Mouse (Mus musculus) limb, embryonic 10.5 days (tissue): ENCODE measurements at regions not wholly inside any gene's neighbourhood (a gene's known extent, or its start where the extent isn't known, plus 50 kb on each side); places are given as distances from the start of the nearest gene placed in this dataset.

Source experiments
- DNase-seq: peaks from one replicate; pipeline ENCODE4 v3.0.0-alpha.2; 2017; ENCODE audit warnings: low spot score
- H3K27ac ChIP-seq: fragments of 300-500 bp; sonication (generic); 2 replicates; pipeline ENCODE4 v1.5.1; 2016; ENCODE audit warnings: mild to moderate bottlenecking
- H3K27me3 ChIP-seq: fragments of 300-500 bp; sonication (generic); 2 replicates; pipeline ENCODE4 v1.6.1; 2016; ENCODE audit warnings: low read depth, mild to moderate bottlenecking; ENCODE audit not compliant: poor library complexity, severe bottlenecking
- H3K36me3 ChIP-seq: fragments of 300-500 bp; sonication (generic); 2 replicates; pipeline ENCODE4 v1.6.1; 2016; ENCODE audit warnings: mild to moderate bottlenecking, moderate library complexity
- H3K4me1 ChIP-seq: fragments of 300-500 bp; sonication (generic); 2 replicates; pipeline ENCODE4 v1.6.1; 2016
- H3K4me3 ChIP-seq: fragments of 300-500 bp; sonication (generic); 2 replicates; pipeline ENCODE4 v1.5.1; 2016; ENCODE audit warnings: mild to moderate bottlenecking, moderate library complexity
- H3K9me3 ChIP-seq: fragments of 300-500 bp; sonication (generic); replicated peaks from 2 replicates; pipeline ENCODE4 v1.6.1; 2016; ENCODE audit warnings: mild to moderate bottlenecking
- WGBS: fragments of 180-500 bp; shearing (Covaris S2); methylation state at CpG from one replicate; pipeline ENCODE4 v1.1.7; 2016; 5-methylcytosine and 5-hydroxymethylcytosine counted together

GRCm38 (mm10) chr13:51328131-51328970, 80.1 kb upstream of the S1pr3 start:
- Histone ChIP-seq H3K9me3 (no peaks in the 10 kb centered on the region), H3K27me3 (no peaks in the 10 kb centered on the region), H3K27ac (peak overlapping the region; percentile 77), H3K4me1 (peaks cover 58% of the 10 kb centered on the region), H3K4me3 (no peak overlapping the region), H3K36me3 (no peaks in the 10 kb centered on the region)
- 47% methylated on average over 15 of the region's 15 CpGs for WGBS
- peak; percentile 41 for DNase-seq

DNA sequence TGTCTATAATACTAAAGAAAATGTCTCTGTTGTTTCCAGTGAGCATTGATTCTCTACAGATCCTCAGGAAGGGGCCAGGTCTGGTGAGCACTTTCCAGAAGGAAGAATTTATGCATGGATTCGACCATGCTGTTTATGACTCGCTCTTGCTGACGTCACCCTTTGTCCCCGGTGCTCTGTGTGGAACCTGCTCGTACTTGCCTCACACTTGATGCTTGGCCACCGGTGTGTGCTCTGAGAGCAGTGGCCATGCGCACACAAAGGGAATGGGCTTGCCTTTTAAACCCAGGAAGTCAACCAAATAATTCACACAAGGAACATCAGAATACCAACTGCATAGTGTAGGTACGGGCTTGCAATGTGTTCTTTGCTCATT, 79.5 kb upstream of the S1pr3 start:
- DNase-seq: no peak
- peaks cover 52% of the 10 kb centered on the region for H3K4me1 ChIP-seq
- WGBS: 81% methylated on average over 8 of the region's 8 CpGs

GRCm38 (mm10) chr13:51329717-51330116, 78.7 kb upstream of the S1pr3 start:
- peaks cover 44% of the 10 kb centered on the region for H3K4me1 ChIP-seq
- DNase-seq: no peak
- H3K36me3 ChIP-seq: no peaks in the 10 kb centered on the region
- no peaks in the 10 kb centered on the region for H3K9me3 ChIP-seq
- H3K4me3 ChIP-seq: no peak overlapping the region
- H3K27ac ChIP-seq: peak overlapping the region; percentile 77
- H3K27me3 ChIP-seq: no peaks in the 10 kb centered on the region

More for the DNA sequence above, 79.5 kb upstream of the S1pr3 start:
- Histone ChIP-seq H3K36me3 (no peaks in the 10 kb centered on the region), H3K4me3 (no peak overlapping the region), H3K9me3 (no peaks in the 10 kb centered on the region), H3K27me3 (no peaks in the 10 kb centered on the region), H3K27ac (peak overlapping the region; percentile 77; the same call in 1 of the 2 replicates)

- no peaks in the 10 kb centered on the region for H3K27me3 ChIP-seq
- no peaks in the 10 kb centered on the region for H3K36me3 ChIP-seq
- WGBS: 86% methylated on average over 7 of the region's 7 CpGs
- H3K4me1 ChIP-seq: peaks cover 28% of the 10 kb centered on the region
- no peak for DNase-seq
- no peak overlapping the region for H3K4me3 ChIP-seq
- no peaks in the 10 kb centered on the region for H3K9me3 ChIP-seq
- no peak overlapping the region for H3K27ac ChIP-seq
Measured at GRCm38 (mm10) chr13:51332271-51332670, 76.2 kb upstream of the S1pr3 start.

GRCm38 (mm10) chr13:51333481-51333880, 75.0 kb upstream of the S1pr3 start:
- no peak overlapping the region for H3K27ac ChIP-seq
- H3K27me3 ChIP-seq: no peaks in the 10 kb centered on the region
- DNase-seq: no peak
- WGBS: 93% methylated on average over 5 of the region's 5 CpGs
- H3K4me3 ChIP-seq: no peak overlapping the region
- peaks cover 17% of the 10 kb centered on the region for H3K4me1 ChIP-seq
- no peaks in the 10 kb centered on the region for H3K36me3 ChIP-seq
- H3K9me3 ChIP-seq: no peaks in the 10 kb centered on the region

DNA sequence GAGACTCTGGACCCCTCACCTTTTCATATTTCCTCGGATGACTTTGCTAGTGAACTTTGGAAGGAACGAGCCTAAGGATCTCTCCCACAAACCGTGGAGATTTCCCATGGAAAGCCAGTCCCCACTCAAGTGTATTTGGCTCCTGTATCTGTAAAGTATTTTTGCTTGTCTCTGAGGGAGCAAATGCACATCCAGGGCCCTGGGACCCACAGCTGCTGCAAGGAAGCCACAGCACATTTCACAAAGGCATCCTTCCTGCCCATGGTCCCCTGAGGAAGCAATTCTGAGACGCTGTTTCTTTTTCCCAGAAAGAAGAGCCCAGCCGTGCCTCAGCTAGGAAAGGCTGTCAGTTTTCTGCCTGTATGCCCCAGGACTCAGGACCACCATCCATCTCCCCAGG, 71.7 kb upstream of the S1pr3 start:
- Histone ChIP-seq H3K4me3 (no peak overlapping the region), H3K9me3 (no peaks in the 10 kb centered on the region), H3K4me1 (no peaks in the 10 kb centered on the region), H3K36me3 (no peaks in the 10 kb centered on the region), H3K27ac (0 out of 2 replicates have a peak overlapping the region, but pooled peaks have one; percentile 26), H3K27me3 (no peaks in the 10 kb centered on the region)
- no peak for DNase-seq
- 79% methylated on average over 5 of the region's 5 CpGs for WGBS

DNA sequence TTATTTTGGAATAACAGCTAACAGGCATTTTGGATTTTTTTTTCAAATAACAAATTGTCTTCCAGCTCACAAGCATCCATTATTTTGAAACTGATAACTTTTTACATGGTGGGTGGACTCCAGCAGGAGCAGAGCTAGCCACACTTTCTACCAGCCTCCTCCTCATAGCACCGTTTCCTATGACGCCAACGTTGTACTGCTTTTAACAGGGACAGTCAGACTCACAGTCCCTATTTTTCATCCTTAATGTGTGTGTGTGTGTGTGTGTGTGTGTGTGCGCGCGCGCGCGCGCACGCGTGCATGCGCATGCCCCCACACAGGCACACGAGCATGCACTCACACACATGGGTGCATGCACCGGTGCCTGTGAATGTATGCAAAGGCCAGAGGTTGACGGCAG, 70.5 kb upstream of the S1pr3 start:
- Histone ChIP-seq H3K27ac (no peak overlapping the region), H3K36me3 (no peaks in the 10 kb centered on the region), H3K4me3 (no peak overlapping the region), H3K4me1 (no peaks in the 10 kb centered on the region), H3K9me3 (no peaks in the 10 kb centered on the region), H3K27me3 (no peaks in the 10 kb centered on the region)
- DNase-seq: no peak
- 97% methylated on average over 16 of the region's 16 CpGs for WGBS

GRCm38 (mm10) chr13:51345321-51345720, 63.1 kb upstream of the S1pr3 start:
- WGBS: 85% methylated on average over 4 of the region's 4 CpGs
- no peak for DNase-seq
- Histone ChIP-seq H3K27ac (peak overlapping the region; percentile 69), H3K4me1 (peaks cover 36% of the 10 kb centered on the region), H3K4me3 (no peak overlapping the region), H3K9me3 (no peaks in the 10 kb centered on the region), H3K36me3 (no peaks in the 10 kb centered on the region), H3K27me3 (no peaks in the 10 kb centered on the region)

DNA sequence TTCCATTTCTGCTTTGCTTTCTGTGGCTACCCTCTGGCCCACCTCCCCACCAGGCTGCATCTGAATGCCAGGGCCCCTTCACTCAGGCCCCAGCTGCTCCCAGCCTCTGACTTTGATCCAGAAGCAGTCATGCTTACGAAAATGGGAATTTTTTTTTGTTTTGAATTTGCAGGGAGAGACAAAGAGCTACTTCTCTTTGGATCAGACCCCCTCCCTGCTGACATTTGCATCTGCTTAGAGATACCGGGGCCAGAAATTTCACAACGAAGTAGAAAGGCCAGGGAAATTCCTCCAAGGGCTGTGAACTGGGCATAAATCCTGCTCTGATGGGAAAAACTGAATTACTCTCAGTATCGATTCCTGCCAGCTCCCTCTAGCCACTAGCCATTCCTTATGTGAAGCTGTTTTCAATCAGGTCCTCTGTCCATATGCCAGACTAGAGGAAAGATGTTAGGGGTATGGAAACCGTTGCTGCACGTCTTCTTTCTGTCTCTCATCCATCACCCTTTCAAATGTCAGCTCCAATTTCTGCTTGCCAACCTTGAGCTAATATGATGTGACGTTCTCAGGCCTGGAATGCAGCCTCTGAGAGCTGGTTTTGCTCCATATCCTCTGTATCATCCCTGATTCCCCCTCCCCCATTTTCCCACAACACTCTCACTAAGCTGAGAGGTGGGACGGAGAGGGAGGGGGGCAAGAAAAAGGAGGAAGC, 62.4 kb upstream of the S1pr3 start:
- H3K9me3 ChIP-seq: no peaks in the 10 kb centered on the region
- H3K27ac ChIP-seq: peak overlapping the region; percentile 69
- no peak for DNase-seq
- no peaks in the 10 kb centered on the region for H3K27me3 ChIP-seq
- no peak overlapping the region for H3K4me3 ChIP-seq
- H3K36me3 ChIP-seq: no peaks in the 10 kb centered on the region
- WGBS: 34% methylated on average over 8 of the region's 8 CpGs
- peaks cover 41% of the 10 kb centered on the region for H3K4me1 ChIP-seq

DNA sequence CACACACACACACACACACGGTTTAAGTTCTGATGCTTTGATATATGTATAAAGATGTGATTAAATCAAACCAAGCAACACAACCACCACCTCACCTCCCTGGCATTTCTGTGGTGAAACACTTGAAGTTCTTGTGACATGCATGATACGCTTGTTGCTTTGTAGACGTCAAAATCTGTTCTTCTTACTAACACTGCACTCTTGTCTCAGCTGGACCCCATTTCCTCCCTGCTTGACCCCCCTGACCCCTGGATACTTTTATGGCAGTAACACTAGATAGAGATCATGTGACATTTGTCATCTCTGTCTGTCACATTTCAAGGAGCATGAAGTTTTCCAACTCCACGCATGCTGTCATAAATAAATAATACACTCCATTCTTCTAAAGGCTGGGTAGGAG, 59.7 kb upstream of the S1pr3 start:
- no peak overlapping the region for H3K4me3 ChIP-seq
- WGBS: 45% methylated on average over 4 of the region's 4 CpGs
- H3K36me3 ChIP-seq: no peaks in the 10 kb centered on the region
- peaks cover 47% of the 10 kb centered on the region for H3K4me1 ChIP-seq
- peak overlapping the region; percentile 54; the same call in 1 of the 2 replicates for H3K27ac ChIP-seq
- H3K27me3 ChIP-seq: no peaks in the 10 kb centered on the region
- H3K9me3 ChIP-seq: no peaks in the 10 kb centered on the region
- DNase-seq: no peak

DNA sequence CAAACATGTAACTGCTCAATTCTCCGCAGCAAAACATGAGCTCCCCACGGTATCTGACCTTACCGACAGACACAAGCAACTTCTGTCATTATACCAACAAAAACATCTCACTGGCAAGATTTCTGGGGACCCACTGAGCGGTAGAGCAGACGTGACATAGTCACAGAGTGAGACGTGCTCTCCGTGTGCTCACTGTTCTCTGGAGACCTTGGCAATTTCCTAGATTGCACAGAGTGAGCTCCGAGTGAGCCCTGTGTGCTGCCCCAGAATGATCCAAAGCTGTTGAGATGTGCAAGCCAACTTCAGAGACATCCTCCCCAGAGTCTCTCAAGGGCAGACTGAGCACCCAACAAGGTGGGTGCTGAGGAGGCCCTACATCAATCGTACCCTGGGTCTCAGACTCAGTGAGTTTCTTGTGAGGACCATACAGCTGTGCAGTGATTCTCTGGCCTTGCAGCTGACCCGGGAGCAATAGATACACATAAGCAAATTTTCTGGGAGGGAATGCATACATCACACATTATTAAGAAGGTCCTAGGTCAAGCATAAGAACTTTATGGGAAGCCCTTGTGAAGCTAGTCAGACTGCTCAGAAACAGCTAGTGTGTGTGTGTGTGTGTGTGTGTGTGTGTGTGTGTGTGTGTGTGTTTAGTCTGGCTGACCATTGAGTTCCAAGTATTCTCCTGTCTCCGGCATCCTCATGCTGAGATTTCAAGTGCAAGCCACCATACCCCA, 58.5 kb upstream of the S1pr3 start:
- Histone ChIP-seq H3K4me3 (no peak overlapping the region), H3K27ac (peak overlapping the region; percentile 54), H3K27me3 (no peaks in the 10 kb centered on the region), H3K36me3 (no peaks in the 10 kb centered on the region), H3K9me3 (no peaks in the 10 kb centered on the region), H3K4me1 (peaks cover 53% of the 10 kb centered on the region)
- 90% methylated on average over 11 of the region's 11 CpGs for WGBS
- no peak for DNase-seq

DNA sequence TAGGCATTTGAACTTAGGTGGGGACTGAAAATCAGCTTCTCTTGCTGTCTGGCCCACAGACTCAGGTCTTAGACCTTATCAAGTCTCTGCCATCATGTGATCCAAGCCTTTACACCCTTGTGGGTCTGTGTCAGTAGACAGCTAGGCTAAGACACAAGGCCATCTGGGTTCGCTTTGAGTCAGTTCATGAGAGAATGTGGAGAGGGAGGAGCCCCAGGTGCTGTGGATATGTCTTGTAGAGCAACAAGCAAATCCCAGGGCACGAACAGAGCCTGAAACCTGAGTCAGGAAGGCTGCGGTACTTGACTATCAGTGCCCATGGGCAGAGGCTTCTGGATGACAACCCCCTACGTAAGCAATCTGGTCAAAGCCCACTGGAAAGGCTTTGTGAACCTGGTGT, 55.6 kb upstream of the S1pr3 start:
- Histone ChIP-seq H3K27me3 (no peaks in the 10 kb centered on the region), H3K4me1 (peaks cover 64% of the 10 kb centered on the region), H3K36me3 (no peaks in the 10 kb centered on the region), H3K27ac (no peak overlapping the region), H3K9me3 (no peaks in the 10 kb centered on the region), H3K4me3 (no peak overlapping the region)
- no peak for DNase-seq
- 85% methylated on average over 4 of the region's 4 CpGs for WGBS

DNA sequence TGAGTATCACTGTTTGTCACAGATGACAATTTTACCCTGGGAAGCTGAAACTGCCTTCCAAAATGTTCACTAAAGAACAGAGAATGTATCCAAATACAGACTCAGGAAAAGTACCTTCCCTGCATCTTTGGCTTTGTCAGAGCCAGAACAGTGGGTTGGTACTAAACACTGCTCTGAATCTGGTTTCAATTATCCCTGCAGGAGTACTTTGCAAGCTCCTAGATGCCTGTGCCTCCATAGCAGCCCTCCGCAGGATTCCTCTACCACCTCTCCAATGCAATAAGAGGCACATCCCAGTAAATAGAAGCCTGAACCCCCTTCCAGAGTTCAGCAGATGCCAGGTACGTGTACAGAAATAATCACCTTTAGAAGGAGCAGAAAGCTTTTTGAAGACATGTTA, 52.9 kb upstream of the S1pr3 start:
- DNase-seq: no peak
- WGBS: 27% methylated on average over 2 of the region's 2 CpGs
- peak overlapping the region; percentile 87 for H3K27ac ChIP-seq

More for the DNA sequence above, 52.9 kb upstream of the S1pr3 start:
- Histone ChIP-seq H3K27me3 (no peaks in the 10 kb centered on the region), H3K4me3 (no peak overlapping the region), H3K9me3 (no peaks in the 10 kb centered on the region), H3K4me1 (peaks cover 49% of the 10 kb centered on the region), H3K36me3 (no peaks in the 10 kb centered on the region)
